Mouse (Mus musculus) heart, embryonic 13.5 days (tissue): ENCODE measurements around the gene B430306N03Rik. TPM values are rescaled to one million over a fixed set of nuclear protein-coding genes. Genes with fewer than 3 reads are reported as not detected.
A peak's percentile ranks its signal among the peaks of the same experiment; 100 is the strongest.

Experiments used
- ATAC-seq: fragments of 200-750 bp; cut with Nextera tagmentation; 2 replicates; pipeline ENCODE4 v1.8.0; 2017; ENCODE audit warnings: moderate TSS enrichment; ENCODE audit not compliant: insufficient number of reproducible peaks, low FRiP score, low TSS enrichment; ENCODE audit errors: extremely low read depth
- H3K27ac ChIP-seq: fragments of 300-500 bp; sonication (generic); replicated peaks from 2 replicates; pipeline ENCODE4 v1.5.1; 2015; ENCODE audit warnings: moderate library complexity, mild to moderate bottlenecking, inconsistent platforms
- H3K27me3 ChIP-seq: fragments of 300-500 bp; sonication (generic); replicated peaks from 2 replicates; pipeline ENCODE4 v1.6.1; 2015; ENCODE audit warnings: mild to moderate bottlenecking, inconsistent platforms
- H3K36me3 ChIP-seq: fragments of 300-500 bp; sonication (generic); 2 replicates; pipeline ENCODE4 v1.6.1; 2015; ENCODE audit warnings: mild to moderate bottlenecking, inconsistent platforms
- H3K4me1 ChIP-seq: fragments of 300-500 bp; sonication (generic); 2 replicates; pipeline ENCODE4 v1.6.1; 2015; ENCODE audit warnings: inconsistent platforms
- H3K4me2 ChIP-seq: fragments of 300-500 bp; sonication (generic); 2 replicates; pipeline ENCODE4 v1.6.1; 2015; ENCODE audit warnings: inconsistent platforms, mild to moderate bottlenecking, moderate library complexity
- H3K4me3 ChIP-seq: fragments of 300-500 bp; sonication (generic); 2 replicates; pipeline ENCODE4 v1.5.1; 2015; ENCODE audit warnings: moderate library complexity, mild to moderate bottlenecking, inconsistent platforms
- H3K9ac ChIP-seq: fragments of 300-500 bp; sonication (generic); 2 replicates; pipeline ENCODE4 v1.6.1; 2015; ENCODE audit warnings: inconsistent platforms, mild to moderate bottlenecking, moderate library complexity
- H3K9me3 ChIP-seq: fragments of 300-500 bp; sonication (generic); 2 replicates; pipeline ENCODE4 v1.6.1; 2016; ENCODE audit warnings: inconsistent platforms
- WGBS: fragments of 180-500 bp; shearing (Covaris S2); methylation state at CpG from one replicate; pipeline ENCODE4 v1.1.7; 2015; ENCODE audit warnings: mixed read lengths; 5-methylcytosine and 5-hydroxymethylcytosine counted together
- polyA plus RNA-seq: library from polyadenylated mRNA; unstranded; fragments of >200 nt; fragmentation: Nextera tagmentation; extraction: Ambion mirVana; gene quantifications from 2 replicates; pipeline ENCODE4 v1.2.1, GENCODE M21; 2015

The B430306N03Rik gene
- polyA plus RNA-seq, 1 experiment from 2014 or later: 0.24 TPM

- peaks cover 46% of the 10 kb centered on the region for H3K4me1 ChIP-seq
- H3K36me3 ChIP-seq: no peaks in the 10 kb centered on the region
- H3K4me3 ChIP-seq: no peak overlapping the region
- WGBS: 60% methylated on average over 8 of the region's 8 CpGs
- no peaks in the 10 kb centered on the region for H3K27me3 ChIP-seq
- H3K4me2 ChIP-seq: peak overlapping the region; percentile 54
- H3K9ac ChIP-seq: 0 out of 2 replicates have a peak overlapping the region, but pooled peaks have one; percentile 8
- peak overlapping the region; percentile 74 for H3K27ac ChIP-seq
- ATAC-seq: no peak
- H3K9me3 ChIP-seq: no peaks in the 10 kb centered on the region
Observed at GRCm38 (mm10) chr17:48362966-48363365, 47.0 kb downstream of the B430306N03Rik start.

GRCm38 (mm10) chr17:48363421-48363965 is 47.6 kb downstream of the B430306N03Rik start:
- H3K27ac ChIP-seq: peak overlapping the region; percentile 74
- no peaks in the 10 kb centered on the region for H3K27me3 ChIP-seq
- H3K9me3 ChIP-seq: no peaks in the 10 kb centered on the region
- no peak overlapping the region for H3K4me2 ChIP-seq
- 53% methylated on average over 6 of the region's 6 CpGs for WGBS
- H3K4me1 ChIP-seq: peaks cover 46% of the 10 kb centered on the region
- H3K4me3 ChIP-seq: no peak overlapping the region
- no peaks in the 10 kb centered on the region for H3K36me3 ChIP-seq
- H3K9ac ChIP-seq: no peak overlapping the region
- ATAC-seq: no peak

DNA sequence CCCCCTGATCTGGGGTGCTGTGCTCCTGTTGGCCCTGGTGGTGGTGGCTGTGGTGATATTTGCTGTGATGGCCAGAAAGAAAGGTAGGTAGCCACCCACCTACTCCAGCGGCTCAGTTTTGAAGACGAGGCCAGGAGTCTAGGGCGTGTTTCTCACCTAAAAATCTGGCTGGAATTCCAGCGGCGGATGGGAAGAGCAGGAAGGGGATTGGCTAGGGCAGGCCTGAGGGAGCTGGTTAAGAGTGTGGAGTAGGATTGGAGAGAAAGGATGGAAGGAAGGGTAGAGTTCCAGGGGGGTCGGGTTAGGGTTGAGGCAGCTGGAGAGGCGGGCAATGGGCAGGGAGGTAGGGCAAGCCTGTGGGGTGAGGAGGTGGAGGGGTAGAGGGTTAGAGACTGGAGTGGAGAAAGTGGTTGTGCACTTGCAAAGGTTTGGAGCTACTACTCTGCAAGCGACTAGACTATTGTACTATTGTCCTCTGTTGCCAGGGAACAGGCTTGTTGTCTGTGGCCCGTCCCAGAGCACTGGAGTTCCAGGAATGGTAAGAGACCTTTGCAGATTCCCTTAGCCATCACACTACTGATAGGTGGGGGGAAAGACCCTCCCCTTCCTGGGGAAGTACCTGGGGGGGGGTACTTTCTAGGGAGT is 49.7 kb downstream of the B430306N03Rik start:
- H3K9me3 ChIP-seq: no peaks in the 10 kb centered on the region
- H3K9ac ChIP-seq: no peak overlapping the region
- H3K4me3 ChIP-seq: no peak overlapping the region
- no peak overlapping the region for H3K4me2 ChIP-seq
- H3K27me3 ChIP-seq: no peaks in the 10 kb centered on the region
- H3K27ac ChIP-seq: no peak overlapping the region
- peaks cover 41% of the 10 kb centered on the region for H3K4me1 ChIP-seq
- H3K36me3 ChIP-seq: no peaks in the 10 kb centered on the region
- no peak for ATAC-seq
- 65% methylated on average over 9 of the region's 9 CpGs for WGBS

- Histone ChIP-seq H3K9me3 (no peaks in the 10 kb centered on the region), H3K36me3 (no peaks in the 10 kb centered on the region), H3K4me1 (peaks cover 36% of the 10 kb centered on the region), H3K9ac (no peak overlapping the region), H3K27me3 (no peaks in the 10 kb centered on the region), H3K27ac (no peak overlapping the region), H3K4me3 (no peak overlapping the region), H3K4me2 (no peak overlapping the region)
- 64% methylated on average over 5 of the region's 5 CpGs for WGBS
- ATAC-seq: no peak
Observed at GRCm38 (mm10) chr17:48366806-48367205, 50.9 kb downstream of the B430306N03Rik start.

DNA sequence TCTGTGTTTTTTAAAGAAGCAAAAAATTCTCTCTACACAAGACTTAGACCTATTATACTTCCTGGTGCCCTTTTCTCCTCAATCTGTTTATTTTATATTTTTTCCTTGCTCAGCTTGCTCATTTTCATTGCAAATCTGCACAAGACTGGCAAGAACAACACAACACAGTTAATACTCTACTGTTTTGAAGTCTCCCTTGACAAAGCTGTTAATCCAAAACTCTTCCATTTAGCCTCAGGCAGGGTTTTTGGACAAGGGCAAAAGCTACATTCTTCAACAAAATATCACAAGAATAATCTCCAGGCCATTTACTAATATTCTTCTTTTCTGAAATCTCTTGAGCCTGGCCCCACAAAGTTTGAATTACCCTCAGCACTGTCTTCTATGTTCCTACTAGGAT is 55.7 kb downstream of the B430306N03Rik start:
- Histone ChIP-seq H3K4me1 (no peaks in the 10 kb centered on the region), H3K27me3 (no peaks in the 10 kb centered on the region), H3K9ac (no peak overlapping the region), H3K4me3 (no peak overlapping the region), H3K27ac (no peak overlapping the region), H3K36me3 (no peaks in the 10 kb centered on the region), H3K4me2 (no peak overlapping the region), H3K9me3 (no peaks in the 10 kb centered on the region)
- ATAC-seq: no peak

- no peak for ATAC-seq
- Histone ChIP-seq H3K4me3 (no peak overlapping the region), H3K9me3 (no peaks in the 10 kb centered on the region), H3K4me1 (no peaks in the 10 kb centered on the region), H3K36me3 (no peaks in the 10 kb centered on the region), H3K27ac (no peak overlapping the region), H3K4me2 (no peak overlapping the region), H3K27me3 (no peaks in the 10 kb centered on the region), H3K9ac (no peak overlapping the region)
- WGBS: 74% methylated on average over 8 of the region's 8 CpGs
Observed at GRCm38 (mm10) chr17:48372987-48373386, 57.0 kb downstream of the B430306N03Rik start.

DNA sequence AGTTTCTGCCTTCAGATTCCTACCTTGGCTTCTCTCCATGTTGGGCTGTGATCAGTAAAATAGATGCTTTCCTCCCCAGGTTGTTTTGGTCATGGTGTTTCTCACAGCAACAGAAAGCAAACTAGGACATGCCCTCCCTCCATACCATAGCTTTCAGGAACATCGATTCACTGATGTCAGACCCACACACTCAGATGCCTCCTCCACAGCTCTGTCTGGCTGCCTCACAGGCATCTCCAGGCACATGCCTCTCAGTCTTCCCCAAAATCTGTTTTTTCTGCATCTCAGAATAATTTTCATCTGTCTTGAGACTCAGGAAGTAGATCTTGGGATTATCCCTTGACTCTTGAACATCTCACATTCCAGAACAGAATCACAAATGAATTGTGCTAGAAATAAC is 60.2 kb downstream of the B430306N03Rik start:
- ATAC-seq: no peak
- no peak overlapping the region for H3K4me3 ChIP-seq
- H3K36me3 ChIP-seq: no peaks in the 10 kb centered on the region
- whole genome bisulfite sequencing: 84% methylated on average over 1 of the region's 1 CpGs
- H3K4me1 ChIP-seq: no peaks in the 10 kb centered on the region
- H3K27ac ChIP-seq: no peak overlapping the region
- H3K9me3 ChIP-seq: no peaks in the 10 kb centered on the region
- H3K4me2 ChIP-seq: no peak overlapping the region
- H3K9ac ChIP-seq: no peak overlapping the region
- H3K27me3 ChIP-seq: no peaks in the 10 kb centered on the region

Other genes with a start within 250 kb of the B430306N03Rik start
- not detected in 2 replicates for gene 1700067P10Rik, start 226.8 kb upstream of the B430306N03Rik start, polyA plus RNA-seq
- 0.05 TPM in 1 of 2 replicates, not detected in the other for gene 9830107B12Rik, start 169.9 kb upstream of the B430306N03Rik start, polyA plus RNA-seq
- gene A530064D06Rik, start 148.9 kb upstream of the B430306N03Rik start, polyA plus RNA-seq: 0.04 and 0.12 TPM in 2 replicates
- 0.05 and 0.13 TPM in 2 replicates for gene Trem1, start 83.4 kb upstream of the B430306N03Rik start, polyA plus RNA-seq
- gene Trem3, start 68.4 kb upstream of the B430306N03Rik start, polyA plus RNA-seq: not detected in 2 replicates
- 0.22 and 0.59 TPM in 2 replicates for gene Treml4, start 51.8 kb upstream of the B430306N03Rik start, polyA plus RNA-seq
- 0.37 and 0.52 TPM in 2 replicates for gene Treml2, start 16.6 kb upstream of the B430306N03Rik start, polyA plus RNA-seq
- gene Trem2, start 30.3 kb downstream of the B430306N03Rik start, polyA plus RNA-seq: 3.9 and 4.6 TPM in 2 replicates
- gene Treml1, start 43.8 kb downstream of the B430306N03Rik start, polyA plus RNA-seq: 3.3 and 3.8 TPM in 2 replicates
- 9.9 and 10.5 TPM in 2 replicates for gene Nfya, start 93.8 kb downstream of the B430306N03Rik start, polyA plus RNA-seq
- 44.3 and 44.6 TPM in 2 replicates for gene Oard1, start 93.9 kb downstream of the B430306N03Rik start, polyA plus RNA-seq
- 182 and 204 TPM in 2 replicates for gene Apobec2, start 116.8 kb downstream of the B430306N03Rik start, polyA plus RNA-seq
- gene Tspo2, start 135.4 kb downstream of the B430306N03Rik start, polyA plus RNA-seq: 8.8 and 9.0 TPM in 2 replicates
- 0.23 and 0.24 TPM in 2 replicates for gene Unc5cl, start 138.8 kb downstream of the B430306N03Rik start, polyA plus RNA-seq